Mouse (Mus musculus) liver, embryonic 14.5 days (tissue): ENCODE measurements around the gene Slc25a36.

Experiments
- CTCF ChIP-seq: IDR thresholded peaks from 2 replicates; pipeline ENCODE4 v1.5.1; 2016; ENCODE audit warnings: antibody characterized with exemption, low read depth, control low read depth
- EP300 ChIP-seq: IDR thresholded peaks from 2 replicates; pipeline ENCODE4 v1.6.1; 2016; ENCODE audit warnings: antibody characterized with exemption, low read depth

DNA sequence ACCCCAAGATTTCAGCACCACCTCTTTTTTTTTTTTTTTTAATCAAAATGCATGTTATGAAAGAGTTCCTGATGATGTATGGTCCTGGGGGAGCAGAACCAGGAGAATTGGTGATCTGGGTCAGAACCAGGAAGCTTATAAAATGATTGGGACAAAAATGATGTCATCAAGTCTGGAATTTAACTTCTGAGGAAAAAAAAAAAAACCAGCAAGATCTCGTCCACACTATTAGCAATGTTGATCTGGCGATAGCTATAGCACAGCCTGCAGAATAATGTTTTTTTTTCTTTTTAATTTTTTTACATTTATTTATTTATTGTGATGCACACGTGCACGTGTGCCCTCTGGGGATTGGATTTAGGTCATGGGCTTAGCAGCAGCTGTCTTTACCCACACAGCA, 64.7 kb downstream of the Slc25a36 start:
- TF ChIP-seq CTCF = no peak
- TF ChIP-seq EP300 = no peak
